Mouse (Mus musculus) liver, postnatal 0 days (tissue): Measurements from ENCODE around the gene Neo1.

ENCODE experiments used
- CTCF ChIP-seq: sonication (generic); IDR thresholded peaks from 2 replicates; pipeline ENCODE4 v1.5.1; 2016; ENCODE audit warnings: antibody characterized with exemption, low read depth
- EP300 ChIP-seq: IDR thresholded peaks from 2 replicates; pipeline ENCODE4 v1.6.1; 2016; ENCODE audit warnings: antibody characterized with exemption, low read depth, mild to moderate bottlenecking

GRCm38 (mm10) chr9:58847676-58848075, 188.6 kb downstream of the Neo1 start:
- TF ChIP-seq EP300 (no peak), CTCF (no peak)
